Mouse (Mus musculus): ENCODE measurements at regions not wholly inside any gene's neighbourhood (a gene's known extent, or its start where the extent isn't known, plus 50 kb on each side); places are given as distances from the start of the nearest gene placed in this dataset.
A peak's percentile ranks its signal among the peaks of the same experiment; 100 is the strongest.

DNA sequence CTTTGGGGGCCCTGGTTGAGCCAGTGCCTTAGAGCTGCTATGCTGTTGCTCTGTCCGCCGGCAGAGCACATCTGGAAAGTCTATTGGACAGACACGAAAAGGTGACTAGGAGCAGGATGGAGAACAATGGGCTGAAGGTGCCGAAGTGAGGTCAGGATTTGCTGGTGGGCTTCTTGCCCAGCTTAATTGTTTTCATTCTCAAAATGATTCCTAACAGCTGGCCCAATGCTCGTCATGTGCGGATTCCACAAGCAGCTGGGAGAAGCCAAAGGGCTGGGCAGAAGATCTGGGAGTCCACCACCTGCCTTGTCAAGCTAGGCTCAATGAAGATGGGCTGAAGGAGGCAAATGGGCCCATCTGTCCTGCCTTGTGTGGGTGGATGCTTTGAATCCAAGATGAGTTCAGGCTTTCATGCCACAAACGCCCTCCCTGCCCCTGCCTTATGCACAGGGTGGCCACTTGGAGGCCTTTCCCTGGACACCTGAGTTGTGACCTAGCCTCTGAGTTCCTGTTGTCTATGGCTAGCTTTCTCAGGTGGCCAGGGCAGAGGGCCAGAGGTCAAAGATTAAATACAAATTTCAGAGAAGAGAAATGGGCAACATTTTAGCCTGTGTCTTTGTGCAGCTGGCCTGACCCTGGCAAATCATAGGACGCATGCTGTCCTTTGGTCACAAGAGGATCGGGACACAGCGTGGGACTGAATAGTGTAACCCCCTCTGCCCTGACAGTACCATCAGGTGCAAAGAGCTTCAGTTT lies 95.9 kb downstream of the Snx19 start:
- peak; percentile 35 for DNase-seq (ENCODE audit: low read depth, low spot score)

DNA sequence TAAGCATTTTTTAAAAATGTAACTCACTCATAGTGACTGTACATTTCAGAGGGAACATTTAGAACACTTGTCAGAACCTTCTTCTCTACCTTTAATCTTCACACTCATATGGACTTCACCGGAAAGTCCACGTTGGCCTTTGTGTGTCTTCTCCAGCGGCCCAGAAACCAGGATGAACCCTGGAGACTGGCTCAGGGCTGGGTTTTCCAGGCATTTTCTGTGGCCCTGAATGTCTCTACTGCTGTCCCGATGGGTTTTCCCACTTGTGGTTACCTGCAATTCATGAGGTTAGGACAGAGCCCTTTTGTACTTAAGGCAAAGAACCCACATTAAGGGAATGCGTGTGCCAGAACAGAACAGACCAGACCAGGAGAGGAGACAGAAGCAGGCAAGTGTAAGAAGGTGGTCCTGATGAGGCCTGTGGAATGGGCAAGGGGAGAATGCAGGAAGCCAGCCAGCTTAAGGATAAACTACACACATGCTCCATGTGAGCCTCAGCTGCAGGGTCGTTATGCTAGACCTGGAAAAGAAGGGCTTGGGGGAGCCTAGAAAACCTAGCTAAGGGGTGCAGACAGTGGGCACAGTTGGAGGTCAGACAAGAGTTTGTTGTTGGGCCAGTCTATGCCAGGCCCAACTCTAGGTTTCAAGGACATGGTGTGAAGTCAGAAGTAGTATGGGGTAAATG lies 94.8 kb downstream of the Snx19 start:
- DNase-seq (ENCODE audit: low read depth, low spot score): peak; percentile 18

GRCm38 (mm10) chr9:30520853-30521439 lies 94.0 kb downstream of the Snx19 start:
- DNase-seq (ENCODE audit: low read depth, low spot score): peak; percentile 80

- DNase-seq (ENCODE audit: low read depth, low spot score): no peak
These were observed 93.2 kb downstream of the Snx19 start for GRCm38 (mm10) chr9:30520116-30520515.

DNA sequence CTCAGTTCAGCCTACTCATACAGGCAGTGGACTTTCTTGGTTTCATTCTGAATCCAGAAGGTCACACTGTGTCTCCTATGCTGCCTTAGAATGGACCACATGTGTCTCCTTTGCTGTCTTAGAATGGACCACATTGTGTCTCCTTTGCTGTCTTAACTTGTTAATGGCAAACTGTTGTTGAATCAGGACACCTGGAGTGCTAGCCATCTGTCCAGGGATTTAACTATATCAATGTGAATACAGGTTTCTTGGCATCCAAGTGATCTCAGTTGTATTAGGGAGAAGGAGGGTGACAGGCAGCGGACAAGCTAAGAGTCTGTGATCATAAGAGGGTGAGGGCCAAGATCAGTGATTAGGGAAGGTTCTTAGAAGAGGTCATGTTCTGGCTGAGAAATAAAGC lies 92.3 kb downstream of the Snx19 start:
- DNase-seq (ENCODE audit: low read depth, low spot score): no peak
